Mouse (Mus musculus) CH12.LX (cell line): Measurements from ENCODE around the gene Stau1.

ENCODE experiments used
- CTCF ChIP-seq, 2 experiments: IDR thresholded peaks in 1 of 2; conservative IDR thresholded peaks in 1 of 2; 2 replicates each; pipeline ENCODE4 v1.5.1; 2011 to 2012; ENCODE audit warnings: low read depth in 2 of 2, low read length in 2 of 2, improper control_type of control experiment in 1 of 2, inconsistent platforms in 1 of 2, mild to moderate bottlenecking in 1 of 2, moderate library complexity in 1 of 2
- EP300 ChIP-seq: IDR thresholded peaks from 2 replicates; pipeline ENCODE4 v1.6.1; 2011; ENCODE audit warnings: low read length, improper control_type of control experiment
- ETS1 ChIP-seq: conservative IDR thresholded peaks from 2 replicates; pipeline ENCODE4 v1.6.1; 2012; ENCODE audit warnings: low read depth, mild to moderate bottlenecking, inconsistent platforms, low read length, improper control_type of control experiment, moderate library complexity
- IRF4 ChIP-seq: IDR thresholded peaks from 2 replicates; pipeline ENCODE4 v1.6.1; 2014; ENCODE audit warnings: low read depth, mild to moderate bottlenecking, inconsistent platforms, low read length, improper control_type of control experiment
- NELFE ChIP-seq: IDR thresholded peaks from 2 replicates; pipeline ENCODE4 v1.6.1; 2011; ENCODE audit warnings: low read depth, low read length, improper control_type of control experiment
- RCOR1 ChIP-seq: conservative IDR thresholded peaks from 2 replicates; pipeline ENCODE4 v1.6.1; 2012; ENCODE audit warnings: low read depth, mild to moderate bottlenecking, inconsistent platforms, low read length, improper control_type of control experiment
- TBP ChIP-seq: conservative IDR thresholded peaks from 2 replicates; pipeline ENCODE4 v1.6.1; 2011; ENCODE audit warnings: low read depth, low read length, improper control_type of control experiment
- ZC3H11A ChIP-seq: IDR thresholded peaks from 2 replicates; pipeline ENCODE4 v1.6.1; 2012; ENCODE audit warnings: low read depth, mild to moderate bottlenecking, inconsistent platforms, low read length, improper control_type of control experiment

- TF ChIP-seq CTCF (conservative IDR thresholded peaks at IDR 0.05 in 1 of 2, IDR thresholded peaks at IDR 0.05 in 1 of 2; ENCODE audit: low read depth in 2 of 2, low read length in 2 of 2) (no peak), NELFE (no peak), RCOR1 (no peak), ZC3H11A (no peak), EP300 (no peak), TBP (no peak), ETS1 (no peak), IRF4 (no peak)
Measured at GRCm38 (mm10) chr2:167019396-167019795, 23.3 kb upstream of the Stau1 start.
